Mouse (Mus musculus) A20 (cell line): ENCODE measurements at regions not wholly inside any gene's neighbourhood (a gene's known extent, or its start where the extent isn't known, plus 50 kb on each side); places are given as distances from the start of the nearest gene placed in this dataset.

ENCODE experiments used
- DNase-seq: peaks from one replicate; pipeline ENCODE4 v3.0.0-alpha.2; 2011; ENCODE audit warnings: low read depth, low spot score

- DNase-seq: no peak
Measured at GRCm38 (mm10) chr10:56453578-56454069, 76.5 kb downstream of the Gja1 start.

GRCm38 (mm10) chr10:56455867-56456468, 78.8 kb downstream of the Gja1 start:
- DNase-seq: no peak

- DNase-seq: no peak
Measured at GRCm38 (mm10) chr10:56468537-56468936, 91.4 kb downstream of the Gja1 start.

GRCm38 (mm10) chr10:56468993-56469712, 92.0 kb downstream of the Gja1 start:
- DNase-seq: no peak

DNA sequence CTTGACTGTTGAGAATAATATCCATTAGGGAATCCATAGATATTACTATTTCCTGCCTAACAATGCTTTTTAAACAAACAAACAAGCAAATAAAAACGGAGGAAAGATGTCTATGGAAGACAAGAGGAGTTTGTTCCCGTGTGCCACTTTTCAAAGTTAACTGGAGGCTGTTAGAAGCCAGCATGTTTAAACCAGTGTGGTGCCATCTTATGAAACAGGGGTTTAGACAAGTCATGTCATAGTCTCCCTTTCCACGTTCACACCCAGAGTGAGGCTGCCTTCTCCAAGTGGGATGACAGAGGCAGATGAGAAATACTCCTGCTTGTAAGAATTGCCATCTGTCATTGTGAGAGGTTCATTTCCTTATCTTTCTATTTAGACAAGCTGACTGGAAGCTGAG, 92.8 kb downstream of the Gja1 start:
- DNase-seq: no peak

DNA sequence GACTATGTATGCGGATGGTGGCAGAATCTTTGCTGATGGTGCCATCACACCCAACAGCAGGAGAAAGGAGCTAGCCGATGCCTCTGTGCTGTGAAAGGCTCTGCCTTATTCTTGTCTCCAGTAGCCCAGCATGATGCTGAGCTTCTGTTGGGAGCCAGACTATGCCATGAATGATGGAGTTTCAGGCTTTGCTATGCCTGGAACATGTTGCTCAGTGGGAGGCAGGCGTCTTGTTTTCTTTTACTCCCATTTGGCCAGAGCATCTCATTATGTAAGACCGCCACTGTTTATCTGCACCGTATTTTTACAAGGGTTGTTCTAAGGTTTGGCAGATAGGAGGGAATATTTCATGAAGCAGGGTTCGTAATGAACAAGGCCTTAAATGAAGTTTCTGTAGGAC, 97.8 kb downstream of the Gja1 start:
- DNase-seq: no peak

- DNase-seq: no peak
Measured at GRCm38 (mm10) chr10:56482156-56482716, 105.1 kb downstream of the Gja1 start.

DNA sequence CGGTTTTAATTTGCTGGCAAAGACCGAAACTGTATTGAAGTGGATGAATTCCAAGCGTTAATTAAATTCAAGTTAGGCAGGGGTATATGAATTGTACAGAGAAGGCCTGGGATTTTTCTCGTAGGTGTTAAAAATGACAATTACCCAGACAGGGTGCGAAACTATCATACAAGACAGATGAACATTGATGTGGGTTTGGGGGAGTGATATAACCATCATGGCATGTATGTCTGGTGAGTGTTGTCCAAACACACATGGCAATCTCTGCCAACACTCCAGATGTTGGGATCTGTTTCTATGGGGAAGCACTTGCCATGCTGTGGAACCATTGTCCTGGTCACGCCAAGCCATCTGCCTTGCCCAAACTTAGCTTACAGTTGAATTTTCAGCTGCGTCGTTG, 107.8 kb downstream of the Gja1 start:
- DNase-seq: no peak

DNA sequence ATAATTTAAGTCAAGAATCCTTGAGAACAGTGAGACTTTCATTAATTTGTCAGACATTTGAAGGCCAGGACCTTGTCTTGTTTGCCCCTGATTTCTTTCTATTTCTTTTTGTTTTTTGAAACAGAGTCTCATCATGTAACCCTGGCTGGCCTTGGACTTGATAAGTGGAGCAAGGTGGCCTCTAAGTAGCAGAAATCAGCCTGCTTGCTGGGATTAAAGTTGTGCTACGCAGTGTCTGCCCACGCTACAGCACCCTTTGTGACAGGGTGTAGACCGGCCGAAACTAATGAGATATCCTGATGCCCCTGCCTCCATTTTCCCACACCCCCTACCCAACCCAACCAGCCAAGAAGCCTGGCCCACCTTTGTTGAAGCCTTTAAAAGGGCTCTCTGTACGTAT, 108.6 kb downstream of the Gja1 start:
- no peak for DNase-seq

DNA sequence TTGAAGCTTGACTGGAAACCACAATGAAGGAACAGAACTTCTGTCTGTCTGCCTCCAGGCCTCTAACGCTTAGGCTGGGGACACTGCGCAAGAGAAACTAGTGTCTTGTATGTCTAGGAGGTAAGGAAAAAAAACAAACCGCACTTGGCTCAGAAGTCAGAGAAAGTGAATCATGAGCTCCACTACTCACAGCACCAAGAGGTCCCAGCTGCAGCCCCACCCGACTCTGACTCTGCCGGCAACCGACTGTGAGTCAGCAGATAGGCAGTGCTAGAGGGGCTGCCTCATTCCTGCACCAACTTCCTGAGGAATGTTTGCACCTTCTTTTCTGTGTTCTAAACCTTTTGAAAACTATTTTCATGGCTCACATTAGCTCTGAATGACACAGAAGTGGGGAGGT, 109.5 kb downstream of the Gja1 start:
- DNase-seq: no peak

GRCm38 (mm10) chr10:56493461-56493860, 116.3 kb downstream of the Gja1 start:
- DNase-seq: no peak

GRCm38 (mm10) chr10:56495352-56495751, 118.2 kb downstream of the Gja1 start:
- no peak for DNase-seq

GRCm38 (mm10) chr10:56519041-56519440, 141.9 kb downstream of the Gja1 start:
- no peak for DNase-seq

- no peak for DNase-seq
Measured at GRCm38 (mm10) chr10:56525791-56526190, 148.7 kb downstream of the Gja1 start.

DNA sequence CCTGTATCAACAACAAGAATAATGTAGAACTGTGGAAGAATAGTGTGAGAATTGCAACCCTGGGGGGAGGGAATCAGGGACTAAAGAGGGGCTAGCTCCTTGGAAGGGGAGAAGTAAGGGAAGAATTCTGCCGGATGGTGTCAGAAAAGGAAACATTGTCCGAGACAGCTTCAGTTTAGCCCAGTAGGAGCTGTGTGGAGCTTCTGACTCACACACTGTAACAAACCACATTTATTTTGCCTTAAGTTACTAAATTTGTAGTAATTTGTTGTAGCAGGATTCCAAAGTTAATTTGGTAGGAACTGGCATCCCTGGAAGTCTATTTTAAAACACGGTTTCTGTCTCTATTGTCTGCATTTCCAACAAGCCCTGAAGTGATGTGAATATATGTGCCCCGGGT, 160.0 kb downstream of the Gja1 start:
- no peak for DNase-seq

DNA sequence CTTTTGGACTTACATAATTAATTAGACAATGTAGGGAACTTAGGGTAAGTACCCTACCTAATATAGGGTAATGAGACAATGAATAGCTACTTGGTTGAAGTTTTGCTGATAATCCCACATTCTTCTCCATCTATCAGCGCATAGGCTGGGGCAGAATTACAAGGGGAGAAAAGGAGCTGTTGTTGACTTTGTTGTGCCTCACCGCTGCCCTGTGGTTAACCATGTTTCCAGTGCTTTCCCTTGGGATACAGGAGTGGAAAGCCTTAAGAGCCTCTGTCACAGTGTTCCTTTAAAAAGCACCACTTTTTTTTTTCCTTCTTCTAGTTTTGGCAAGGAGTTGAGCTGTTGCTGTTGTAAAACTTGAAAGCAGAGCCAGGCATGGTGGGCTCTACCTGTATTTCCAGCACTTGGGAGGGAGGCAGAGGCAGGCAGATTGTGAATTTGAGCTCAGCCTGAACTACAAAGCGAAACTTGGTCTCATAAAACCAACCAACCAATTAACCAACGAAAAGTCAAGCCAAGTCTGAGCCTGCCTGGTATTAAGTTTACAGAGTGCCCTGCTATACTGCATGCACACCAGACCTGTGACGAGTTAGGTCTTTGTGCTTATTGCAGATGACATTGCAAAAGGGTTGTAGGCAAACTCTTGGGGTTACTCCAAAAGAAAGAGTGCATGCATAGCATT, 162.8 kb downstream of the Gja1 start:
- no peak for DNase-seq

DNA sequence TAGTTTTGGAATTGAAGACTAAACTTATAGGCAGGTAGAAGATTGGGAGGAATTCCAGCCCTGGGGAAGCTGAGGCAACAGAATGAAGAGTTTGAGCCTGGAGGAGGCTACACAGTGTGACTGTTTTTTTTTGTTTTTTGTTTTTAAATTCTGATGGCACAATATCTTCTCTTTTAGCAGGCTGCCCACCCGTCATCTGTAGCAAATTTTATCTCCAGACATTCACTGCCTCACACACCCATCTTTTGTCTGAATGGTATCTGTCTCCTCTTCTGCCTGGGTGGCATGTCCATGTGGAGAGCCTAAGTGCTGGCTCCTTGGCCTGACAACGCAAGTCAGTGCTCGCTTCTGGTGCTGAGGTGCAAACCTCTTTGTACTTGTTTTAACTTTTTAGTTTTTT, 165.0 kb downstream of the Gja1 start:
- DNase-seq: no peak

DNA sequence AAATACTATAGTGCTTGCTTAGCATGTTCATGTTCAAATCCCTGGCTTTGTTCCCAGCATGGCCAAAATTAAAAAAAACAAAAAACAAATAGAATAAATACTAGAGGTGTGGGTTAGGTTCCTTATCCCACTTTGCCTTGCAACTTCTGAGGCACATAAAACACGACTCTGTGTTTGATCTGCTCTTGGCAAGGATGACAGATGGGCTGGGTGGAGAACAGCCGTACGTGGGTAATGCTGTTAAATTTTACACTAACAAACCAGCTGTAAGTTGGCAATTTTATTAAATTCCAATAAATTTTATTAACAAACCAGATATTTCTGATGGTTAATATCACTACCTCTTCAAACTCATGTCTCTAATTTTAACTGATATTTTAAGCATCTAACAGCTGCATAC, 168.9 kb downstream of the Gja1 start:
- no peak for DNase-seq

GRCm38 (mm10) chr10:56546824-56547223, 169.7 kb downstream of the Gja1 start:
- DNase-seq: no peak

- DNase-seq: no peak
Measured at GRCm38 (mm10) chr10:56547825-56548224, 170.7 kb downstream of the Gja1 start.

- DNase-seq: no peak
Measured at GRCm38 (mm10) chr10:56566836-56567442, 189.8 kb downstream of the Gja1 start.

GRCm38 (mm10) chr10:56582065-56582464, 204.9 kb downstream of the Gja1 start:
- no peak for DNase-seq
